Mouse (Mus musculus): Measurements from ENCODE around the gene Rnf166. TPM values are rescaled to one million over a fixed set of nuclear protein-coding genes. Genes with fewer than 3 reads are reported as not detected.
A peak's percentile ranks its signal among the peaks of the same experiment; 100 is the strongest.

Gene Rnf166
- polyA plus RNA-seq, 1 experiment from 2014 or later: 33.2 TPM

- Histone ChIP-seq H3K27me3 (replicated peaks) (no peaks in the 10 kb centered on the region), H3K4me1 (peaks cover 16% of the 10 kb centered on the region), H3K9ac (no peak overlapping the region), H3K36me3 (peaks cover 87% of the 10 kb centered on the region), H3K4me3 (no peak overlapping the region), H3K4me2 (no peak overlapping the region), H3K27ac (replicated peaks) (no peak overlapping the region), H3K9me3 (no peaks in the 10 kb centered on the region)
- WGBS: 58% methylated on average over 6 of the region's 6 CpGs
- ATAC-seq (ENCODE audit: extremely low read depth, insufficient number of reproducible peaks, low FRiP score, low TSS enrichment): no peak
Measured at GRCm38 (mm10) chr8:122469407-122469806, 6.5 kb downstream of the Rnf166 start.

- H3K9me3 ChIP-seq: no peaks in the 10 kb centered on the region
- WGBS: 89% methylated on average over 13 of the region's 13 CpGs
- ATAC-seq (ENCODE audit: extremely low read depth, insufficient number of reproducible peaks, low FRiP score, low TSS enrichment): no peak
- H3K4me1 ChIP-seq: peaks cover 25% of the 10 kb centered on the region
- H3K4me3 ChIP-seq: no peak overlapping the region
- no peak overlapping the region for H3K4me2 ChIP-seq
- H3K27me3 ChIP-seq (replicated peaks): no peaks in the 10 kb centered on the region
- peaks cover 73% of the 10 kb centered on the region for H3K36me3 ChIP-seq
- no peak overlapping the region for H3K27ac ChIP-seq (replicated peaks)
- H3K9ac ChIP-seq: no peak overlapping the region
Measured at GRCm38 (mm10) chr8:122467816-122468215, 8.0 kb downstream of the Rnf166 start.

- peaks cover 52% of the 10 kb centered on the region for H3K4me1 ChIP-seq
- no peaks in the 10 kb centered on the region for H3K9me3 ChIP-seq
- H3K27me3 ChIP-seq (replicated peaks): peaks cover 26% of the 10 kb centered on the region
- H3K4me2 ChIP-seq: no peak overlapping the region
- H3K27ac ChIP-seq (replicated peaks): no peak overlapping the region
- H3K4me3 ChIP-seq: no peak overlapping the region
- ATAC-seq (ENCODE audit: extremely low read depth, insufficient number of reproducible peaks, low FRiP score, low TSS enrichment): no peak
- WGBS: 59% methylated on average over 7 of the region's 7 CpGs
- H3K9ac ChIP-seq: no peak overlapping the region
- H3K36me3 ChIP-seq: peaks cover 50% of the 10 kb centered on the region
Measured at GRCm38 (mm10) chr8:122464985-122465384, 10.9 kb downstream of the Rnf166 start.

- no peak overlapping the region for H3K4me2 ChIP-seq
- 41% methylated on average over 12 of the region's 12 CpGs for WGBS
- H3K4me3 ChIP-seq: no peak overlapping the region
- H3K27ac ChIP-seq (replicated peaks): no peak overlapping the region
- H3K27me3 ChIP-seq (replicated peaks): peaks cover 35% of the 10 kb centered on the region
- peaks cover 60% of the 10 kb centered on the region for H3K4me1 ChIP-seq
- no peaks in the 10 kb centered on the region for H3K9me3 ChIP-seq
- peaks cover 40% of the 10 kb centered on the region for H3K36me3 ChIP-seq
- H3K9ac ChIP-seq: peak overlapping the region; percentile 50; the same call in 1 of the 2 replicates
- no peak for ATAC-seq (ENCODE audit: extremely low read depth, insufficient number of reproducible peaks, low FRiP score, low TSS enrichment)
Measured at GRCm38 (mm10) chr8:122463651-122464640, 11.9 kb downstream of the Rnf166 start.

GRCm38 (mm10) chr8:122462510-122462909 is 13.4 kb downstream of the Rnf166 start:
- no peak for ATAC-seq (ENCODE audit: extremely low read depth, insufficient number of reproducible peaks, low FRiP score, low TSS enrichment)
- Histone ChIP-seq H3K9ac (no peak overlapping the region), H3K4me1 (peaks cover 63% of the 10 kb centered on the region), H3K27ac (replicated peaks) (no peak overlapping the region), H3K36me3 (peaks cover 25% of the 10 kb centered on the region), H3K9me3 (no peaks in the 10 kb centered on the region), H3K4me3 (no peak overlapping the region), H3K4me2 (no peak overlapping the region), H3K27me3 (replicated peaks) (peaks cover 50% of the 10 kb centered on the region)
- WGBS: 60% methylated on average over 8 of the region's 8 CpGs

- H3K4me1 ChIP-seq: peaks cover 69% of the 10 kb centered on the region
- 0 out of 2 replicates have a peak overlapping the region, but pooled peaks have one; percentile 21 for H3K9ac ChIP-seq
- H3K27me3 ChIP-seq (replicated peaks): peaks cover 59% of the 10 kb centered on the region
- no peak for ATAC-seq (ENCODE audit: extremely low read depth, insufficient number of reproducible peaks, low FRiP score, low TSS enrichment)
- no peaks in the 10 kb centered on the region for H3K9me3 ChIP-seq
- no peak overlapping the region for H3K4me2 ChIP-seq
- 62% methylated on average over 11 of the region's 11 CpGs for WGBS
- no peak overlapping the region for H3K4me3 ChIP-seq
- peaks cover 16% of the 10 kb centered on the region for H3K36me3 ChIP-seq
- H3K27ac ChIP-seq (replicated peaks): no peak overlapping the region
Measured at GRCm38 (mm10) chr8:122461473-122462148, 14.3 kb downstream of the Rnf166 start.

GRCm38 (mm10) chr8:122460524-122461472 is 15.1 kb downstream of the Rnf166 start, which contains the start of gene Snai3:
Gene Snai3, minus strand, starts transcription at chr8:122460733.
- Histone ChIP-seq H3K9ac (peak within 1 kb of the TSS; percentile 77), H3K4me3 (peak within 1 kb of the TSS; percentile 52), H3K9me3 (no peaks in the 10 kb centered on the region), H3K4me2 (peak within 1 kb of the TSS; percentile 76), H3K36me3 (peaks cover 8% of the 10 kb centered on the region), H3K27ac (replicated peaks) (no peak within 1 kb of the TSS), H3K27me3 (replicated peaks) (peaks cover 62% of the 10 kb centered on the region), H3K4me1 (peaks cover 69% of the 10 kb centered on the region)
- WGBS: 4% methylated on average over 56 of the region's 56 CpGs
- peak; percentile 27; the same call in 1 of the 2 replicates for ATAC-seq (ENCODE audit: extremely low read depth, insufficient number of reproducible peaks, low FRiP score, low TSS enrichment)

GRCm38 (mm10) chr8:122459990-122460389 is 15.9 kb downstream of the Rnf166 start:
- peak overlapping the region; percentile 76 for H3K4me2 ChIP-seq
- H3K9me3 ChIP-seq: no peaks in the 10 kb centered on the region
- H3K36me3 ChIP-seq: peaks cover under 1% of the 10 kb centered on the region; the same call in 1 of the 2 replicates
- ATAC-seq (ENCODE audit: extremely low read depth, insufficient number of reproducible peaks, low FRiP score, low TSS enrichment): no peak
- H3K27me3 ChIP-seq (replicated peaks): peaks cover 66% of the 10 kb centered on the region
- no peak overlapping the region for H3K27ac ChIP-seq (replicated peaks)
- peaks cover 67% of the 10 kb centered on the region for H3K4me1 ChIP-seq
- peak overlapping the region; percentile 77 for H3K9ac ChIP-seq
- WGBS: 32% methylated on average over 7 of the region's 7 CpGs
- peak overlapping the region; percentile 52 for H3K4me3 ChIP-seq

GRCm38 (mm10) chr8:122459218-122459900 is 16.5 kb downstream of the Rnf166 start:
- Histone ChIP-seq H3K4me3 (no peak overlapping the region), H3K36me3 (no peaks in the 10 kb centered on the region), H3K4me2 (peak overlapping the region; percentile 76), H3K9ac (no peak overlapping the region; the same call in 1 of the 2 replicates), H3K9me3 (no peaks in the 10 kb centered on the region), H3K4me1 (peaks cover 60% of the 10 kb centered on the region), H3K27ac (replicated peaks) (no peak overlapping the region), H3K27me3 (replicated peaks) (peaks cover 66% of the 10 kb centered on the region)
- WGBS: 54% methylated on average over 6 of the region's 6 CpGs
- ATAC-seq (ENCODE audit: extremely low read depth, insufficient number of reproducible peaks, low FRiP score, low TSS enrichment): no peak

GRCm38 (mm10) chr8:122457171-122457570 is 18.7 kb downstream of the Rnf166 start:
- WGBS: 49% methylated on average over 11 of the region's 11 CpGs
- Histone ChIP-seq H3K9me3 (no peaks in the 10 kb centered on the region), H3K9ac (no peak overlapping the region; the same call in 1 of the 2 replicates), H3K36me3 (no peaks in the 10 kb centered on the region), H3K4me3 (no peak overlapping the region), H3K27me3 (replicated peaks) (peaks cover 62% of the 10 kb centered on the region), H3K27ac (replicated peaks) (no peak overlapping the region), H3K4me1 (peaks cover 54% of the 10 kb centered on the region), H3K4me2 (no peak overlapping the region)
- no peak for ATAC-seq (ENCODE audit: extremely low read depth, insufficient number of reproducible peaks, low FRiP score, low TSS enrichment)
